Mouse (Mus musculus): ENCODE data around the gene Gk5. TPM values are rescaled to one million over a fixed set of nuclear protein-coding genes. Genes with fewer than 3 reads are reported as not detected.
A peak's percentile ranks its signal among the peaks of the same experiment; 100 is the strongest.
"Not testable (repeated sequence)": the region's sequence is repeated elsewhere in the genome, so short reads cannot be mapped to it uniquely, and the experiment has no call there.

Gk5 gene
- polyA plus RNA-seq (2011; ENCODE audit: insufficient read length, low read depth, missing spikeins): 5.7 and 6.2 TPM in 2 replicates

- Histone ChIP-seq H3K4me3 (ENCODE audit: insufficient read depth, low read length) (peak within 1 kb of the TSS; percentile 91), H3K4me1 (ENCODE audit: control insufficient read depth, insufficient read depth, low read length) (no peaks in the 10 kb centered on the region), H3K27ac (ENCODE audit: insufficient read depth, low read length) (no peak within 1 kb of the TSS)
- TF ChIP-seq POLR2A (IDR thresholded peaks at IDR 0.05; ENCODE audit: low read depth, low read length) (peak; percentile 90), CTCF (IDR thresholded peaks at IDR 0.05; ENCODE audit: borderline replicate concordance, insufficient read depth, low read length) (no peak)
Observed at GRCm38 (mm10) chr9:96118861-96119772, at the start of gene Gk5. Gk5 (plus strand) TSS chr9:96119362.

GRCm38 (mm10) chr9:96078752-96079315 is 40.3 kb upstream of the Gk5 start:
- Histone ChIP-seq H3K4me1 (ENCODE audit: control insufficient read depth, insufficient read depth, low read length) (no peaks in the 10 kb centered on the region), H3K4me3 (ENCODE audit: insufficient read depth, low read length) (no peak overlapping the region), H3K27ac (ENCODE audit: insufficient read depth, low read length) (no peak overlapping the region)
- TF ChIP-seq CTCF (IDR thresholded peaks at IDR 0.05; ENCODE audit: borderline replicate concordance, insufficient read depth, low read length) (no peak), POLR2A (IDR thresholded peaks at IDR 0.05; ENCODE audit: low read depth, low read length) (no peak)

GRCm38 (mm10) chr9:96085293-96085692 is 33.9 kb upstream of the Gk5 start:
- H3K27ac ChIP-seq (ENCODE audit: insufficient read depth, low read length): no peak overlapping the region
- no peak overlapping the region for H3K4me3 ChIP-seq (ENCODE audit: insufficient read depth, low read length)
- TF ChIP-seq CTCF (IDR thresholded peaks at IDR 0.05; ENCODE audit: borderline replicate concordance, insufficient read depth, low read length) (no peak), POLR2A (IDR thresholded peaks at IDR 0.05; ENCODE audit: low read depth, low read length) (no peak)
- no peaks in the 10 kb centered on the region for H3K4me1 ChIP-seq (ENCODE audit: control insufficient read depth, insufficient read depth, low read length)

GRCm38 (mm10) chr9:96087671-96088070 is 31.5 kb upstream of the Gk5 start:
- Histone ChIP-seq H3K27ac (ENCODE audit: insufficient read depth, low read length) (no peak overlapping the region), H3K4me3 (ENCODE audit: insufficient read depth, low read length) (no peak overlapping the region), H3K4me1 (ENCODE audit: control insufficient read depth, insufficient read depth, low read length) (no peaks in the 10 kb centered on the region)
- TF ChIP-seq CTCF (IDR thresholded peaks at IDR 0.05; ENCODE audit: borderline replicate concordance, insufficient read depth, low read length) (no peak), POLR2A (IDR thresholded peaks at IDR 0.05; ENCODE audit: low read depth, low read length) (no peak)

- not testable (repeated sequence) for H3K4me3 ChIP-seq (ENCODE audit: insufficient read depth, low read length); H3K27ac ChIP-seq (ENCODE audit: insufficient read depth, low read length); H3K4me1 ChIP-seq (ENCODE audit: control insufficient read depth, insufficient read depth, low read length)
Observed at GRCm38 (mm10) chr9:96088456-96088855, 30.7 kb upstream of the Gk5 start.

GRCm38 (mm10) chr9:96092637-96093036 is 26.5 kb upstream of the Gk5 start:
- H3K4me3 ChIP-seq (ENCODE audit: insufficient read depth, low read length); H3K4me1 ChIP-seq (ENCODE audit: control insufficient read depth, insufficient read depth, low read length); H3K27ac ChIP-seq (ENCODE audit: insufficient read depth, low read length): not testable (repeated sequence)

- Histone ChIP-seq H3K4me3 (ENCODE audit: insufficient read depth, low read length) (no peak overlapping the region), H3K27ac (ENCODE audit: insufficient read depth, low read length) (no peak overlapping the region), H3K4me1 (ENCODE audit: control insufficient read depth, insufficient read depth, low read length) (no peaks in the 10 kb centered on the region)
- no peak for TF ChIP-seq POLR2A (IDR thresholded peaks at IDR 0.05; ENCODE audit: low read depth, low read length)
- no peak for TF ChIP-seq CTCF (IDR thresholded peaks at IDR 0.05; ENCODE audit: borderline replicate concordance, insufficient read depth, low read length)
Observed at GRCm38 (mm10) chr9:96093221-96093620, 25.9 kb upstream of the Gk5 start.

GRCm38 (mm10) chr9:96094341-96094740 is 24.8 kb upstream of the Gk5 start:
- TF ChIP-seq POLR2A (IDR thresholded peaks at IDR 0.05; ENCODE audit: low read depth, low read length) (no peak), CTCF (IDR thresholded peaks at IDR 0.05; ENCODE audit: borderline replicate concordance, insufficient read depth, low read length) (no peak)
- Histone ChIP-seq H3K27ac (ENCODE audit: insufficient read depth, low read length) (no peak overlapping the region), H3K4me1 (ENCODE audit: control insufficient read depth, insufficient read depth, low read length) (no peaks in the 10 kb centered on the region), H3K4me3 (ENCODE audit: insufficient read depth, low read length) (no peak overlapping the region)

GRCm38 (mm10) chr9:96095192-96095591 is 24.0 kb upstream of the Gk5 start:
- H3K4me3 ChIP-seq (ENCODE audit: insufficient read depth, low read length): no peak overlapping the region
- no peaks in the 10 kb centered on the region for H3K4me1 ChIP-seq (ENCODE audit: control insufficient read depth, insufficient read depth, low read length)
- TF ChIP-seq POLR2A (IDR thresholded peaks at IDR 0.05; ENCODE audit: low read depth, low read length): no peak
- no peak for TF ChIP-seq CTCF (IDR thresholded peaks at IDR 0.05; ENCODE audit: borderline replicate concordance, insufficient read depth, low read length)
- no peak overlapping the region for H3K27ac ChIP-seq (ENCODE audit: insufficient read depth, low read length)

GRCm38 (mm10) chr9:96102846-96103245 is 16.3 kb upstream of the Gk5 start:
- Histone ChIP-seq H3K4me1 (ENCODE audit: control insufficient read depth, insufficient read depth, low read length) (no peaks in the 10 kb centered on the region), H3K27ac (ENCODE audit: insufficient read depth, low read length) (no peak overlapping the region), H3K4me3 (ENCODE audit: insufficient read depth, low read length) (no peak overlapping the region)
- TF ChIP-seq CTCF (IDR thresholded peaks at IDR 0.05; ENCODE audit: borderline replicate concordance, insufficient read depth, low read length) (no peak), POLR2A (IDR thresholded peaks at IDR 0.05; ENCODE audit: low read depth, low read length) (no peak)

Data from embryonic fibroblast, embryonic 13.5 days (primary cell).